Mouse (Mus musculus) frontal cortex, postnatal 14 days (tissue): Measurements from ENCODE around the gene Zfp652.
A peak's percentile ranks its signal among the peaks of the same experiment; 100 is the strongest.

Experiments
- DNase-seq, 2 experiments: peaks; one replicate each; pipeline ENCODE4 v3.0.0; 2022; ENCODE audit warnings: low spot score in 2 of 2

Zfp652 gene

GRCm38 (mm10) chr11:95765334-95765733 is 52.9 kb downstream of the Zfp652 start:
- no peak for DNase-seq

DNA sequence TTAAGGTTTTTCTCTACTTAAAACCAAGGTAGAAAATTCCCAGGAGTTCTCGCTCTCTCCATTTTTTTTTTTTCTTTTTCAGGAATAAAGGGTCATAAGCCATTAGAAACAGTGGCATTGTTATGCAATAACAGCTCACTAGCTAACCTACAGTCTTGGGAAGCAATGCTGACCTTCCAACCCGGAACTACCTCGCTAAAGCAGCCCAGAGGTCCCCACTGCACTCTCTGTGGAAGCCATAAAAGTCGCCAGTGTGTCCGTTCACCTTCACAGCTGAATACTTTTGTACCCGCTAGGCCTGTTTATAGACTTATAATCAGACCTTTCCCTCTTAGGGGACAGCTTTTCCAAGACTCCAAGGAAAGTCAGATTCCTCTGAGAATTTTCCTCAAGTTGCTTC is 55.8 kb downstream of the Zfp652 start:
- DNase-seq: no peak

DNA sequence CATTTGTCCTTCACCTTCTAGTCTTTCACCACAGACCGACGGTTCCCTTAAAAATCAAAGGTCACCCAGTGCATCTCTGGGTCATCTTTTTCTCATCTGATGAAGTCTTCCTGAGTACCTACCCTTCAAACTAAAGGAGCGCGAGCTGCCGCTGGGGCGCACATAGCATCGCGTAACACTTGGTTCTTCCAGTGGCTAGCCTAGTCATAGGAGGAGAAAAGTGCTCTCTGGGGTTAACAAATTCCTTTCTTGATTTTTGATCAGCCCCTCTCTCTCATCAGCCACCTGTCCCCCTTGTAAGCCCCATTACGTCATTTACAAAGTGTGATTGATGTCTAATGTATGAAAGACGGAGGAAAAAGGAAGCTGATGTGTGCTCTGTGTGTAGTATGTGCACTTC is 56.7 kb downstream of the Zfp652 start:
- DNase-seq: no peak

DNA sequence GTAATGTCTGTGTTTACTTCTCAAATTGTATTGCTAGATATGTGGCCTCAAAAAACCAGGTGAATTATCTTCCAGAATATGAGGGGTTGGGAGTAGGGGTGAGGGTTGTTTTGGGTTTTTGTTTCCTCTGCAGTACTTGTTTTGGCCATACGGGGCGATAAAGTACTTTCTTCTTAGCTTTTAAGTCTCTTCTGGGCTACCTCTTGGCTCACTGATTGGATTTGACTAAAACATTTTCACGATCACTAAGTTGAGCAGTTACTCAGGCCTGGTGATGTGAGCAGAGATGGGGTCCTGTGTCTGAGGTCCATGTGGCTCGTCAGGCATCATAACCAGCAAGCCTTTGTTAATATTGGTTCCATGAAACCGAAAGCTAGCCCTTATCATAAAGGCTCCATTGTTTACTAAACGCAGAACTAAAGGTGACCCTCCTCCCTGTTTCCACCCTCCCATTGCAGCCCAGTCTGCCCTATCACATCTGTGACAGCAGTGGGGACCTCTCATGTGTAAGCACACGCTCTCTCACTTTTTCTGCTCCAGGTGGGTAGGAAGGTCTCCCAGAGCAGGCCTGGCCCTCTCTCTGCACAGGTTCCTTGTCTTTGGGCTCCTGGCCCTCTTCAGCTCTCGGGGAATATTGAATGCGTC is 58.4 kb downstream of the Zfp652 start:
- no peak for DNase-seq

DNA sequence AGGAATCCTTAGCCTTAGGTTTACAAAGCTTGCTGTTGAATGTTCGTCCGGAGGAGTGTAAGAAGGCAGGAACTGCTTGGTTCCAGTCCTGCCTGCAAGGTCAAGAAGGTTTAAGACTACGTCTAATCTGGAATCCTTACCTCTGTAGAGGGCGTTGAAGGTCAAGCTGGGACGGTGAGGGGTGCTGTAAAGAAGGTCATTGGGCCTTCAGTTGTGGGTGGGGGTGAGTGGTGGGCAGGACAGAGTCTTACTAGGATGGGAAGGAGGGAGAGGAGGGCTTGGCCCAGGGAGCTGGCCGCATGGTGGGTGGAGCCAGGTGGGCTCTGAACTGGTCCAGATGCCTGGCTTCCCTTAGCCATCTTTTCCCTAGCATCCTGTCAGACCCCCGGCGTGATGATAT is 59.2 kb downstream of the Zfp652 start:
- no peak for DNase-seq

GRCm38 (mm10) chr11:95773264-95773663 is 60.8 kb downstream of the Zfp652 start:
- no peak for DNase-seq

GRCm38 (mm10) chr11:95777323-95778297 is 65.1 kb downstream of the Zfp652 start:
- DNase-seq: no peak

DNA sequence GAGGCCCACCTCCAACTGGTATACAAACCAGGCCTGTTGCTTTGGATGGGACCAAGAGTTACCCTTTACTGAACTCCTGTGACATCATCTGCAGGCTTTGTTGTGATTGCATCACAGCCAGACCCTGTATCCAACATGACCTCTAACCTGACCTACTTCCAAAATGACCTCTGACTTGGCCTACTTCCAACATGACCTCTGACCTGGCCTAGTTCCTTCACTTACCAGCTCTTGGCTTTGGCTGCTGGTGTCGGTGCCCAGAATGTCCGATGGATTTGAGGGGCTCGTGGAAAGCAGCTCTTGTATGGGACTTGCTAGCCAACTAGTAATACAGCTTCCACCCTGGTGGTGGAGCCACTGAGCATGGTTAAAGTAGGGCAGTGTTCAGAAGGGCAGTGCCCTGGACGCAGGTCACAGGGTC is 66.4 kb downstream of the Zfp652 start:
- DNase-seq: no peak

GRCm38 (mm10) chr11:95779366-95779765 is 66.9 kb downstream of the Zfp652 start:
- DNase-seq: no peak

- DNase-seq: no peak
Observed at GRCm38 (mm10) chr11:95780480-95780879, 68.0 kb downstream of the Zfp652 start.

DNA sequence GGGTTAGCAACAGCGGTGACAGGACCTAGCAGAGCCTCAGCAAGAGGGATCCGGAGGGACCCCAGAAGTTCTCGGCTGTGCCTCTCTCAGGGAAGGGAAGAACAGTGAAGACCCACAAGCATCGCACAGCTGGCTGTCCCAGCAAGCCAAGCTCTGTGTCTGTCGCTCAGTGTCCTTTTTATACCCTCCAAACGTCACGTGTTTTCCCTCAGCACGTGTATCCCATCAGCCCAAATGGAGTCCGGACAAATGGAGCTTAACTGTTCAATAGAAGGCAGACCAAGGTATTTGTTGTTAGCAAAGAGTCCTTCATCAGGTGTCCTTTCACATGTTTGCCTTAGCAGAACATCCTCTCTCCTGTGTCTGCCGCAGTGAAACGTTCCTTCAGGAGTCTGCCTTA is 69.1 kb downstream of the Zfp652 start:
- no peak for DNase-seq

- DNase-seq: no peak
Observed at GRCm38 (mm10) chr11:95783457-95783856, 71.0 kb downstream of the Zfp652 start.

- no peak for DNase-seq
Observed at GRCm38 (mm10) chr11:95783958-95784357, 71.5 kb downstream of the Zfp652 start.

- DNase-seq: no peak
Observed at GRCm38 (mm10) chr11:95785675-95786074, 73.2 kb downstream of the Zfp652 start.

DNA sequence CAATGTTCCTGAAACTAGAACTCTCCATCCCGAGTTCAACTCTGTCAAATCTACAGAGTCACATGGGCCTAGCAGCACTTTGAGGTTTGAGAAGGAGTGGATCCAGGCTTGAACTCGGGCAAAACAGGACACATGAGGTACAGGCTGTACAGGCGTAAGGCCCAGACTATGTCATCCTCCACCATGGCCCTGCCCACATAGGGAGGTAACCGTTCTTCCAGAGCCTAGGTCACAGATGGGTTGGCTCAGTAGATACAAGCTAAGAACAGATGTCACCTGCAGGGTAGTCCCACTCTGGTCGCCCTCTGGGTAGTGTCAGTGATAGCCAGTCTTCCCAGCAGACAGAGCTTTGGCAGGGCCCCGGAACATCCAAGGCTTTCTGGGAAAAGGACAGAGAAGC is 74.0 kb downstream of the Zfp652 start:
- no peak for DNase-seq

GRCm38 (mm10) chr11:95789451-95789891 is 77.0 kb downstream of the Zfp652 start:
- DNase-seq: no peak

GRCm38 (mm10) chr11:95791787-95792186 is 79.3 kb downstream of the Zfp652 start:
- peak; percentile 18 to 50 for DNase-seq

DNA sequence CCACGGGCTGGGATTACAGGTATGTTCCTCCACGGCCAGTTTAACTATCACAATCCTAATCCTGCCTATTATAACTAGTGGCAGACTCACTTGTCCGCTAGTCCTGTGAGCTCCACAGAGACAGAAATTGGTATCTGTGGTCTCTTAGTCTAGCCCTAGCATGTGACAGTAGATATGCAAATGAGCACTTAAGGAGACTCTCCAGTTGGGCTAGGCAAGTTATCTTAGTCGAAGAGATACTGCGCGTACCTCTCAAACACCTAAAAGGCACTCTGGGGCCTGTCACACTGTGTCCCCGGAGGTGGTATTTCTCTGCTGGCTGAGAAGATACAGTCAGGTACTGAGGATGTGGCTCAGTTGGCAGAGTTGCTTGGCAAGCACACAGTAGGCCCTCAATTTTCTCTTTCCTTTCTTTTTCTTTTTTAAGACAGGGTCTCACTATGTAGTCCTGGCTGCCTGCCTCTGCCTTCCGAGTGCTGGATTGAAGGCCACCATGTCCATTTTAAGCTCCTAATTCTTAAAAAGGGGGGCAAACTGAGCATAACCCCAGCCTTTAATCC is 80.6 kb downstream of the Zfp652 start:
- no peak for DNase-seq

DNA sequence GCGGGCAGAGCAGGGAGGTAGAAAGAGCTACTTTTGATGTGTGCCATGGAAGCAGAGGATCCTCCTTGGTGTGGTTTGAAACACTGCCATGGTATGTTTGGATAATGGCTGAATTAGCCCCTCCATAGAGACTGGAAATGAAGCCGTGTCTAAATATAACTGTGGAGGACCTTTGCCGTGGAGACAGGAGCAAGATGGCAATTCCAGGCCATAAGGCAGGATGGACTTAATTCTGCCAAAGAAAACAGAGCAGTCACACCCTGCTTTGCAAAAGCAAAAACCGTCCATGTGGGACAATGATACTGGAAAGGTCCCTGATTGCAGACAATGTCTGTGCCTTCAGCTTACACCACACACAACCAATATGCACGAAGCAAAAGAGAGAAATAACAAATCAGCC is 81.7 kb downstream of the Zfp652 start:
- DNase-seq: no peak

GRCm38 (mm10) chr11:95795582-95795981 is 83.1 kb downstream of the Zfp652 start:
- DNase-seq: no peak

GRCm38 (mm10) chr11:95805010-95805409 is 92.5 kb downstream of the Zfp652 start:
- DNase-seq: no peak

- DNase-seq: no peak
Observed at GRCm38 (mm10) chr11:95805527-95805926, 93.1 kb downstream of the Zfp652 start.

DNA sequence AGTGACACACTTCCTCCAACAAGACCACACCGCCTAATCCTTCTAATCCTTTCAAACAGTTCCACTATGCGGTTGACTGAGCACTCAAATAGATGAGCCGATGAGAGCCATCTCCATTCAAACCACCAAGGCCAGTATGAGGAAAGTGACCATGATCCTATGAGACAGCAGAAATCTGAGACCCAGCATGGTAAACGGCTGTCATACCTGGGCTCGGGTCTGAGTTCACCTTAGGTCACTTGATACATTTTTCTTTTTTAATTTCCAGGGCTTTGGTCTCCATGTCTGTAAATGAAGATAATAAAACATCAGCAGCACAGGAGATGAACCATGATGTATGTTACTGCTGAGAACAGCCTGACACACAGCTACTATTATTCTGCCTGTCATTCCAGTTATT is 95.4 kb downstream of the Zfp652 start:
- DNase-seq: no peak
